Mouse (Mus musculus) gastrocnemius, postnatal 10 days (tissue): ENCODE data around the gene Cntnap1. TPM values are rescaled to one million over a fixed set of nuclear protein-coding genes. Genes with fewer than 3 reads are reported as not detected.
"Not testable (repeated sequence)": the region's sequence is repeated elsewhere in the genome, so short reads cannot be mapped to it uniquely, and the experiment has no call there.

Experiments
- DNase-seq: peaks from one replicate; pipeline ENCODE4 v3.0.0; 2021; ENCODE audit warnings: mixed read lengths
- total RNA-seq, 2 experiments: library from RNA; stranded (reverse); gene quantifications; 2 replicates each; pipeline ENCODE4 v1.2.3; 2021

Cntnap1 gene
- total RNA-seq, 2 experiments from 2014 or later = 4.2 to 4.3 TPM

DNA sequence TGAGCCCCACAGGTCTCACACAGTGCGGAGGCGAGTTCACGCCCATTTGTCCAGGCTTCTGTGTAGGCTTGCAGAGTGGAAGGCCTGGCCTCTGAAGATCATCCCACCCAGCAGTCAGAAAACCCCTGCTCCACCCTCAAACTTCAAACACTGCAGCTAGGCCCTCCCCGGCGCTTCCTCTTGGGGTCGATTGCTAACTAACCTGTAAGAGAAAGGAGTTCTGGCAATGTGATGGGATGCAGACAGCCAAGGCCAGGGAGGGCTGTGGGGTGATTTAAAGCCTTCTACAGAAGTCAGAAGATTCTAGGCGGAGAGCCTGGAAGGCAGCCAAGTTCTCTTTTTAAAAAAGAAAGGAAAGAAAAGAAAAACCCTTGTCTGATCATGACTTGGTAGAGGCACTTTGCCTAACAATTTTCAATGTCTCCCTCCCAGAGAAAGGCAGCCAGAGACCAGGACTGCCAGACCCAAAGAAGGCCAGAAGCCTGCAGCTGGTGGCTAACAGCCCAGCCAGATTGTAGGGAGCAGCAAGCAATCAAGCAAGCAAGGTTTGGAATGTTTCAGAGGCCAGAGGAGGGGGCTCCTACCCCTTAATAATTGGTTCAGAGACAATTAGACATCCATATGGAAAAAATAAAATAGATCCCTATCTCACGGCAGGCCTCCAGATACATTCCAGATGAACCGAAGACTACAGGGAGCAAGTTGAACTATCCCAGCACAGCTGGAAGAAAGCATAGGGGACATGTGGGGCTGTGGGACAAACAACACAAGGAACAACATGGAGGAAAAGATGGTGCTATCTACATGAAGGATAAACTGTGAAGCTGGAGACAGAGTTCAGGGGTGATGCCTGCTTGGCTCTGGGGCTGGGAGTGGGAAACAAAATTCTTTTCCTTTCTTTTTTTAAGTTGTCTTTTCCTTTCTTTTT is 20.9 kb upstream of the Cntnap1 start:
- DNase-seq = peak; percentile 44

DNA sequence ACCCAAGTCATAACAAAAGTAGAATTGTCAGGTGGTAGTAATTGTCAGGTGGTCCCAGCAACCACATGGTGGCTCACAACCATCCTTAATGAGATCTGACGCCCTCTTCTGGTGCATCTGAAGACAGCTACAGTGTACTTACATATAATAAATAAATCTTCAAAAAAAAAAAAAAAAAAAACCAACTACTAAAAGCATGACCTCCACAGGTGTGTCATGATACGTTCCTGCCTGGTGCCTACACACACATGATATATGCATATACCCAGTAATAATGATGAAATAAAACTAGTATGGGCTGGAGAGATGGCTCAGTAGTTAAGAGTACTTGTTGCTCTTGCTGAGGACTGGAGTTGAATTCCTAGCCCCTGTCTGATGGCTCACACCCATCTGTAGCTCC is 19.3 kb upstream of the Cntnap1 start:
- DNase-seq = no peak

DNA sequence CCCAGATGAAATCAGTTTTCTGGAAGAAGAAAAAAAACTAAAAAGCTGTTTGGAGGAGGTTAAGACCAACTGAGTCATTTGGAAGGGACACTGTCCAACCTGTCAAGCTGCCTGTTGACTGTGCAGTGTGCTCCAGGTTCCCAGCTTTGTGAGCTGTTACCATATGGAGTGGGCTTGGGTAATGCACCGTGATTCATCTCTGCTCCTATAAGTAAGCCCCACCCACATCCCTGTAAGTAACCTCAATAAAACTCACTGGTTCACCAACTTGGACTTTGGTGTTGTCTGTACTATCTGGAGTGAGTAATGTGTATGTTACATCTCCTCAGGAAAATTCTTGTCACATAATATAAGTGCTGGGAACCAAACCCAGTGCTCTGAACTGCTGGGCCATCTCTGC is 17.5 kb upstream of the Cntnap1 start:
- no peak for DNase-seq

DNA sequence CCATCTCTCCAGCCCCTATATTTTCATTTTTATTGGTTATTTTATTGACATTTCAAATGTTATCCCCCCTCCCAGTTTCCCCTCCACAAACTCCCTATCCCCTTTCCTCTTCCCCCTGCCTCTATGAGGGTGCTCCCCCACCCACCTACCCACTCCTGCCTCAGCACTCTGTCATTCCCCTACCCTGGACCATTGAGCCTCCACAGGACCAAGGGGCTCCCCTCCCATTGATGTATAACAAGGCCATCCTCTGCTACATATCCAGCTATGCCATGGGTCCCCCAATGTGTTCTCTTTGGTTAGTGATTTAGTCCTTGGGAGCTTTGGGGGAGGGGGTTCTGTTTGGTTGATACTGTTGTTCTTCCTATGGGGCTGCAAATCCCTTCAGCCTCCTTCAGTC is 15.7 kb upstream of the Cntnap1 start:
- no peak for DNase-seq

DNA sequence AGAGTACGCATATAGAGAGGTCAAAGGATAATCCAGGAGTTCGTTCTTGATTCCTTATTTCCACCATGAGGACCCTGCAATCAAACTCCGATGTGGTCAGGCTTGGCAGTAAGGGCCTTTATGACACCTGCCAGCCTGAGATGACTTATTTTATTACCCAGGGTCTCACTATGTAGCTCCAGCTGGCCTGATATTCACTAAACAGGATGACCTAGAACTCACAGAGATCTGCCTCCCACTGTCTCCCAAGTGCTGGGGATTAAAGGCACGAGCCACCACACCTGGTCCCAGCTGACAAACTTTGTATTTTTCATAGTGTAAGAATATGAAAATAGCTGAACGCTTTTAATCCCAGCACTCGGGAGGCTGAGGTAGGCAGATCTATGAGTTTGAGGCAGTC is 15.2 kb upstream of the Cntnap1 start:
- DNase-seq = no peak

DNA sequence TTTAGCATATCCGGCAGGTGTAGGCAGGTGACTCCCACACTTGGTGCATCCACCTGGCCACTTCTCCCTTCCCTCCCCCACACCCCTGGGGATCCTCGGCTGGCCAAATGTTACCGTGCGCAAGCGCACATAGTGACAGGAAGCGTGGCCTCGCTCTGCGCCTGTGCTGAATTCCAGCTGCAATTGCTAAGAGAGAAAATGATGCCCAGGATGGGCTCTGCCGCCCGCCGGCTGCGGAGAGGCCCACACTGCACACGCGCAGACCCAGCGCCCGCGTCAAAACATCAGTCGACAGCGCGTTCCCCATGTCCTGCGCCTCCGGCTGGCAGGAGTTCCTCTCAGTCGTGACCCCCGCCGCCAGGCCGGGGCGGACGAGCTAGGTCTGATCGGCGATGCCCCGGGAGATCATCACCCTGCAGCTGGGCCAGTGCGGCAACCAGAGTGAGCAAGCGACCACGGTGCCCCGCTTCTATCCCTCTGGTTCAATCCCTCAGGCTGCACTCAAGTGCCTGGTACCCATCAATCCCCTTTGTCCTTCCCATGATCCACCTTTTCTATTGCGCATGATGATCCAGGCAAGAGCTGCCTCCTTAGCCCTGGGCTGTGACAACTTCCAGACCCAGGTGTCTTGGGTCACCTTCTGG is 14.5 kb upstream of the Cntnap1 start, which contains the start of gene Tubg2:
TSS of gene Tubg2 (plus strand) at position 180 of the 644 bp plus-strand sequence.
- peak; percentile 58 for DNase-seq

DNA sequence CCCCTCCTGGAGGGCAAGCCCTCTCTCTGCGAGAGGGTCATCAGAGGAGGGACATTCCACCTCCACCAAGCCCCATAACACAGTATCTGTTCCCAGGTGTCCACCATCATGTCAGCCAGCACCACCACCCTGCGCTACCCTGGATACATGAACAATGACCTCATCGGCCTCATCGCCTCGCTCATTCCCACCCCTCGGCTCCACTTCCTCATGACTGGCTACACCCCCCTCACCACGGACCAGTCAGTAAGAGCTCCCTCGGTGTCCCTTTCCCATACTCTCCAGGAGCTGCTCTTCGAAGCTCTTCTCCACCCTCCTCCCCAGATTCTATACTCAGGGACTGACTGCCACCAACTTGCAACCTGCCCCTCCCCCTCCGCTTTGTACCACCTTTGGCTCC is 10.2 kb upstream of the Cntnap1 start:
- not testable (repeated sequence) for DNase-seq

DNA sequence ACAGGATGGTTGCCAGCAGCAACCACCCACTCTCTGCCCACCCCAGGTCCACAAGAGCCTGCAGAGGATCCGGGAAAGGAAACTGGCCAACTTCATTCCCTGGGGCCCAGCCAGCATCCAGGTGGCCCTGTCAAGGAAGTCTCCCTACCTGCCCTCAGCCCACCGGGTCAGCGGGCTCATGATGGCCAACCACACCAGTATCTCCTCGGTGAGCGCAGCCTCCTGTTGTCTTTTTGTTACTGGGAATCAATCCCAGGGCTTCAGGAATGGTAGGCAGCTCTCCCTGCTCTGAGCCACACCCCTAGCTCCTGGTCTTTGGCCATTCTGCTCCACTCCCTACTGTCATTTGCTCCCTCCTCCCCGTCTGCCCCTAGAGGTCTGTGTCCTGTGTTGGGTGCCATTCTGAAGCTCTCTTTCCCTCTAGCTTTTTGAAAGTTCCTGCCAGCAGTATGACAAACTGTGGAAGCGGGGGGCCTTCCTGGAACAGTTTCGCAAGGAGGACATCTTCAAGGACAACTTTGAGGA is 9.3 kb upstream of the Cntnap1 start:
- not testable (repeated sequence) for DNase-seq

DNA sequence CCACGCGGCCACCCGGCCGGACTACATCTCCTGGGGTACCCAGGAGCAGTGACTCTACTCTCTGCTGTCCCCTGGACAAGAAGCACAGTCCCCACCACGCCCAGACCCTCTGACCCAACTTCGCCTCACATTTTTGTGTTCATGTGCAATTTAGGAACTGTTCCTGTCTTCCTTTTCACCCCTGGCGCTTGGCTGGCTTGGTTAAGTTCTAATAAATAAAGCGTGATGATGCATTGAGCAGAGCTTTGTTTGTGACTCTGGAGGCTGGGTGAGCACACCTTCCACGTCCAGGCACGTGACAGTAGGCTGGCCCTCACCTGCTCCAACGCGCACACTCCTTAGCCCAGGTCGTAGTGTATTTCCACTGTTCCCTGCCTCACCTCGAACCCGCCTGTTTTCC is 8.8 kb upstream of the Cntnap1 start:
- DNase-seq = no peak

DNA sequence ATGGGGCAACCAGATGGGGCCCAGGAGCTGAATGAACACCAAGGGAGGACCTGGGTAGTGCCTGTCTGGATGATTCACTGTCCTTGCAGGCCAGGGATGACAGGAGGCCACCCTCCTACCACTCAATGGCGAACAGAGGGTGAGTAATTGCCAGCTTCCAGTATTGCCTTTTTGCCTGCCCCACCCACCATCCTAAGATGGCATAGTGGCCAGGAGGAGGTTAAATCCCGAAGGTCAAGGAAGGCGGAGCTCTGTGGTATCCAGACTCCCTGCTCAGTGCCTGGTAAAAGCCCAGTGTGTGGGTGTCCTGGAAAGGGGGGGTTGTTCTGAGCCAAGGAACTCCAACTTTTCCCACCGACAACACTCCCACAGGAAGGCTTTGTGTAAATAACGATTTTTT is 8.0 kb upstream of the Cntnap1 start:
- no peak for DNase-seq

DNA sequence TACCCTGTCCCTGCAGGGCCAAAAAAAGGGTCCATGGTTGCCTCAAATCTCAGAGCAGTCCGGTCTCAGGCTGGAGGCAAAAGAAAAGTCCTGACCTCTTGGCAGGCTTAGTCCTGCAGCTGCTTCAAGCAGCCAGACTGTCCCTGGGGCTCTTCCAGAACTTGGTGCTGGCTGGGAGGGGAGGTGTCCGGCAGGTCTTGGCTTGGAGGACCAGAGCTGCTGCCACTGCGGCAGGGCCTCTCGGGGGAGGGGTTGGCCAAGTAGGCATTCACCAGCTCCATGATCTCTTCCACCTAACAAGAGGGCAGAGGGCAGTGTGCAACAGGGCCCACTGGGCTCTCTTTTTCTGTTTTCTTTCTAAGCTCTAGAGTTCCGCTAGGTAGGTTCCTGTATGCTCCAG is 7.6 kb upstream of the Cntnap1 start:
- DNase-seq = peak; percentile 70

DNA sequence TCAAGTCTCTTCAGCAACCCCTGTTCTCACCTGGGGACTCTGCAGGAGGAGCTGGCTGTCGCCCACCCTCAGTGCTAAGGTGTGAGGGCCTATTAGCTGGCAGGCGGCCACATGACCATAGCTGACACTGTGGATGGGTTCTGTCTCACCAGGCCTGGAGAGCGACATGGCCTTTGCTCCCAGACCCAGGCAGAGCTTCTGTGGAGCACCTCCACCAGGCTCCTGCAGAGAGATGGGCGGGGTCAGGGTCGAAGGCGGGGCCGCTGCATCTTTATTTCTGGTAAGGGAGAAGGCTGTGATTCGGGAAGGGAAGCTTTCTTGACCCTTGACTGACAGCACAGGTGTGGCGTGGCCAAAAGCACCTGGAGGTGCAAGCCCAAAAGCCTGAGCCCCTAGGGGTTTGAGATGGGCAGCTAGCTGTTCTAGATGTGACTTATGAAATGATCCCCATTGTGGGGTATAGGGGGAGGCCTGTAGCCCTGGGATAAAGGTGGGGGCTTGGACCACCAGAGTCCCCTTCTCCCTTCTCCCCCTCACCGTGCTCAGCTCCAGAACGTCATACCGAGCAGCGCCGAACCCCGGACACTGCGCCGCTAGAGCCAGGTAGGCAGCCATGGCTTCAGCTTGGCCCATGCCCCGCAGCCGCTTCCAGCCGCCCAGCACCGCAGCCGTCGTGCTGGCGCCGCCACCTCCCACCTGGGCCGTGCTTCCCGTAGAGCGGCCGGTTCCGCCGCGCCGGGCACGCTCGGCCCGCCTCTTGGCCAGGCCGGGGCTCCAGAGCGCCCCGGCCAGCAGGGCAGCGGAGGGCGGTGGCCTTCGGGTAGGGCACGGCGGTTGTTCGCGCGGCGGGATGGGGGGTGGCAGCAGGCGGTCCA is 6.6 kb upstream of the Cntnap1 start:
- DNase-seq = no peak

DNA sequence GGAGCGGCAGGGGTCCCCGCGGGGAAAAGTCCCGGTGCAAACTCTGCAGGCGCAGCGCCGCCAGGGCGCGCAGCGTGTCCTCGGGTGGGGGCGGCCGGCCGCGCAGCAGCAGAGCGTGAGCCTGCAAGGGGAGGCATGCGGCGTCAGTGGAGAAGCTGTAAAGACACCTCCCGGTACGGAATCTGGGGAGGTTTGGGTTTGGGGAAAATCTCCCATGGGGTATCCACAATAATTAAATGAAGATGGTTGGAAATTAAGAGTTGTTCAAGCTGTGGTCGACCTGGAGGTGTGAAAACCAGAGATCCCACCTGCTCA is 6.0 kb upstream of the Cntnap1 start:
- no peak for DNase-seq

DNA sequence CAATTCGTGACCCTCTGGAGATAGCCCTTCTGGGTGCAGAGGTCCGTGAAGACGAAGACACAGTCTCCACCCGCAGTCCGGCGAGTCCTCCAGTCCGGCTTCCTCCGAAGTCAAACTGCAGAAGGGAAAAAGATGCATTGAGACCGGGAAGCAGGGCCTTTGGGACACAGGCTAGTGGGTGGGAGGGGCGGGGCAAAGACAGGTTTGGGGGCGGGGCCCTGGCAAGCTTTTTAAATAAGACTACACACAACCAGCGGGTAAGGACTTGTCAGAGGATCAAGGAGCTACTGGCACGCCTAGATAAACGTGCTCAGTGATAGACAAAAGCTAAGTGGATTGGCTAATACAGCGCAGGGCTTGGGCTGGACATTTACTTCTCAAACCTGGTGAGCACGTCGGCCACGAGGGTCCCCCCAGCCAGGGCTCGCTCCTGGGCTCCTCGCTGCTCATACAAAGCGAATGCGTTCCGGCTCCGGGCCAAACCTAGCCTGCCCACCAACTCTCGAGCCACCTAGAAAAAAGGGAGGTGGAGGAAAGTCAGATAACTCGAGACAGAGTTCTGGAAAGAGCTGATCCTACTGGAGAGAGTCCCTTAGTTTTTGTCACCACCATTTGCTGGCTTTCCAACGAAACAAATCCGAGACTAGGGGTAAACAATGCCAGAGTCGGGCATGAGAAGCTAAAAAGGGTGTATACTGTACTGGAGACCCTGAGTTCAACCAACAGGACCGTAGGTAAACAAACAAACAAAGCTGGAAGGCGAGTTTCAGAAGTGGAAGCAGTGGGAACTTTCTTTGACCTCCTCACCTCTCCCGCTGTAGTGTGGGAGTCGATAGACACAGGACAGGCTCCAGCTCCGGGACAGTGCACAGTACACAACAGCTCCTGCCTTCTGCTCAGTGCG is 5.4 kb upstream of the Cntnap1 start:
- DNase-seq = no peak

DNA sequence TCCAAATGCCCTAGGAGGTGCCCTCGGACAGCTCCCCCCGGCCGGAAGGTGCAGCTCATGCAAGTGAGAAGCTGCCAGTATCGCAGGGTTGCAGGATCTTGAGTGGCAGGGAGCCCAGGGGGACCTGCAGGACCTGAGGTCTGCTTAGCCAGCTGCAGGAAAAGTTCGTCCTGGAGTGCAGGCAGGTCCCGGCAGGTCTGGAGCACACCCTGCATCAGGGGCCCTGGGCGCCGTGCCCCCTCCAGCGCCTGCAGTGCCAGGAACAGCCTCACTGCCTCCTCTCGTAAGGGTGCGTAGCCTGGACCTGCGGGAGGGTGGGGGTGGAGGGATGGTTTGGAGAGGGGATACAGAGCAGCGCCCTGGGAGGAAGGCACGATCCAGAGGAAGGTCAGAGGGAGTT is 4.0 kb upstream of the Cntnap1 start:
- no peak for DNase-seq

DNA sequence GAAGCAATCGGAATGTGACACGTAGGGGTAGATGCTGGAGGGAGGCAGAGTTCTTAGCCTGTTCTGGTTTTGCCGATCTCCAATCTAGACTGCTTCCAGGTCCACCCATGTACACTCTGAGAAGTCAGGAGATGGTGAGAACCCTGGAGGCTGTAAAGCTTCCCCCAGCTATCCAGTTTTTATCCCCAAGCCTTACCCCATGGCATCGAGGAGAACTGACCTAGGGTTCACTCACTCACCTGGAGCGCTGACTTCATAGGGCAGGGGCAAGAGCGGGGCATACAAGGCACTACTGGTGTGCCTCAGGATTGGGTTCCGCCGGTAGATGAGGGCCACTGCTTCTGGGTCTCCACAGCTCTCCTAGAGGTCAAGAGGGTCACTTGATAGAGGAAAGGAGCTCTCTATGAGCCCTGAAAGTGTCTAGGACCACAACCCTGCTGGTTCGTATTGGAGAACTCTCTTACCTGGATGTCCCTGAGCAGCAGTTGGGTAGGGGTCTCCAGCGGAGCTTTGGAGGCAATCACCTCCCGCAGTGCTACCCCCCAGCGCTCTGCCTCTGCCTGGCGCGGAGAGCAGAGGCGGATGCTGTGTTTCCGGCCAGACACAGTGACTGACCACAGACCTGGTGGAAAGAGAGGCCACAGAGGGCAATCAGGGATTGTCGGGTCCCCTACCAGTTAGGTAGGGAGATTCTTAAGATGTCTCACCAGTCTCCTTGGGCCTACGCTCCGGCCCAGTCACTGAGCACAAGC is 2.9 kb upstream of the Cntnap1 start:
- DNase-seq = no peak

DNA sequence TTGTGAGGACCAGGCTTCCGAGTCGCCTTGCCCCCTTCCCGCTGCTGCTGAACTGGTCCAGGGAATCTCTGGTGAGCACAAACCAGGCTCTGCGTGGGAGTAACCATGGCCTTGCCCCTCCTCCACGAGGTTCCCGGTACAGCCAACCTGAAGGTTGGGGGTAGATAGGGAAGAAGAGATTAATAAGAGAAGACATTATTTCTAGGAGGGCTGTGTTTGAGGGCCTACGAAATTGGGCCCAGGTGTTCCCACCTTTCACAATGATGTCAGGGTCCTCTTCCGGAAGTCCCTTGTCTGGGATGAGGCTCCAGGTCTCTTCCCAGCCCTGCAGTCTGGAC is 2.4 kb upstream of the Cntnap1 start:
- no peak for DNase-seq

DNA sequence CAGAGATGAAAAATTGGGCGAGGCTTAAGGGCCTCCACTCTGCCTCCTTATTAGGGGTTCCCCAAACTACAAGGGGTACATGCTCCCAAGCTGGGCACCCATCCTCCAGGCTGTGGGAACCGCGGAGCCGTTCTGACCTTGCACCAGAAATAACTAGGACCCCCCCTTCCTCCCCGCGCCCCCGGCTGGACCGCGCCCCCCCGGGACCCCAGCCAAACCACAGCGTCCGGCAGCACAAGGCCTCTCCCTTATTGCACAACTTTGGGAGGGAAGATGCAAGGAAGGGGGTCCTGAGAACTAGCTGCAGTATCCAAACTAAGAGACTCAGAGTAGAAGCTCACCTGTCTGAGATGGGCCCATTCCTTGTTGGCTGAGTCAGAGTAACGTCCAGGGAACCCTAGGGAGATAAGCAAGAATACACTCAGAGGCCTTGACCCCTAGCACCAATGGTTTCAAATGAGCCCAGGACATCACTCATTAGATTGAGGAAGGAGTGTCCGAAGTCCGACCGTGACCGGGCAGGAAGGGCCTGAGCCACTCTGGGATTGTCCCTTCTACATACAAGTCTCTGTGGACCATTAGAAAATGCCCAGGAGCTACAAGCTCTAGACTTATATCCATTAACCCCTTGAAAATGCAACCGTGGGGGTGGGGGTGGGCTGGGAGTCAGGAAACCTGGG is 1.9 kb upstream of the Cntnap1 start:
- DNase-seq = no peak

DNA sequence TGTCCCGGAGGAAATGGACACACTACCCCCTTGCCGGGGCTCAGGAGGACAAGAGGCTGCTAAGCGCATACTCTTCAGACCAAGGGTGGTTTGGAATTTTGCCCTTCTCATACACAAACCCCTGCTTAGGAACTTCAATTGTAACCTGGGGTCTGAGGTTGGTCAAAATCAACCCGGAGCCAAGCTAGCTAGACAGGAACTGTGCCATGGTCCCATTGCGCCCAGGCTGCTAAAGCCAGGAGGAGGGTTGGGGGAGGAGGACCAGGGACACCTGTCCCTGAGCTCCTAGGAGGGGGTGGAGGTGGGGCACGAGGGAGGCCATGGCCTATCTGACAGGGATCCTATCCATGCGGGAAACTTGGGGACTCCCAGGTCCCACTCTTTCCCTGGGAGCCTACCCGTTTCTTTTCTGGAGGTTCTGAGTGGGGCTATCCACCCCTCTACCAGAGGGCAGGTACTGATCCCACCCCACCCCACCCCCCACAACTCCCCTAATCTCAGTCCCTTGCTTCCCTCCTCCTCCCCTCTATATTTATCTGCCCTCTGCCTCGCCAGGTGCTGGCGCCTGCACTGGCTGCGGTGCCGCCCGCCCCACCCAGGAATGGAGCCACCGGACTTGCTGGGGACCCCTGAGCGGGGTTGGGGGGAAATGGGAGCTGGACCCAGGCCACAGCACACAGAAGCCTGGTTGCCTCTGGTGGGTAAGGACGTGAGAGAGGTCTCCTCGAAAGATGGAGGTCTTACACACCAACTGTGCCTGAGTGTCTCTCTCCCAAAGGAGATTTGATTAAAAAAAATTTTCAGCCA is 819 bp upstream of the Cntnap1 start:
- no peak for DNase-seq
